Mouse (Mus musculus): ENCODE data around the gene Vmn1r170.
"Not testable (repeated sequence)": the region's sequence is repeated elsewhere in the genome, so short reads cannot be mapped to it uniquely, and the experiment has no call there.

Vmn1r170 gene

GRCm38 (mm10) chr7:23605875-23606274, at the start of gene Vmn1r170:
Vmn1r170 (plus strand) TSS chr7:23606175.
- not testable (repeated sequence) for DNase-seq (ENCODE audit: low read depth, low spot score)

GRCm38 (mm10) chr7:23575226-23575625, 30.7 kb upstream of the Vmn1r170 start, which contains the start of gene Vmn1r169:
Vmn1r169 (plus strand) TSS chr7:23575526.
- DNase-seq (ENCODE audit: low read depth, low spot score) = not testable (repeated sequence)

- no peak for DNase-seq (ENCODE audit: low read depth, low spot score)
Measured at GRCm38 (mm10) chr7:23630422-23630821, 24.4 kb downstream of the Vmn1r170 start, which contains the start of gene Vmn1r171. Vmn1r171 (plus strand) TSS chr7:23630722.
